Mouse (Mus musculus) kidney, embryonic 14.5 days (tissue): ENCODE results near the gene Skint8. TPM values are rescaled to one million over a fixed set of nuclear protein-coding genes. Genes with fewer than 3 reads are reported as not detected.
"Not testable (repeated sequence)": the region's sequence is repeated elsewhere in the genome, so short reads cannot be mapped to it uniquely, and the experiment has no call there.

ENCODE experiments used
- ATAC-seq: fragments of 200-750 bp; cut with Nextera tagmentation; 2 replicates; pipeline ENCODE4 v1.8.0; 2017; ENCODE audit warnings: moderate number of reproducible peaks, mild to moderate bottlenecking, moderate TSS enrichment, moderate library complexity; ENCODE audit not compliant: low FRiP score, low TSS enrichment
- H3K27ac ChIP-seq: fragments of 300-500 bp; sonication (generic); 2 replicates; pipeline ENCODE4 v1.5.1; 2014; ENCODE audit warnings: low read depth, mild to moderate bottlenecking, low read length, moderate library complexity, mixed read lengths
- H3K27me3 ChIP-seq: fragments of 300-500 bp; sonication (generic); 2 replicates; pipeline ENCODE4 v1.6.1; 2014; ENCODE audit warnings: mild to moderate bottlenecking, low read length; ENCODE audit not compliant: control insufficient read depth, insufficient read depth
- H3K36me3 ChIP-seq: fragments of 300-500 bp; sonication (generic); 2 replicates; pipeline ENCODE4 v1.6.1; 2014; ENCODE audit warnings: low read length, mixed read lengths; ENCODE audit not compliant: control insufficient read depth, insufficient read depth
- H3K4me1 ChIP-seq: fragments of 300-500 bp; sonication (generic); 2 replicates; pipeline ENCODE4 v1.6.1; 2014; ENCODE audit warnings: low read length, mixed read lengths; ENCODE audit not compliant: control insufficient read depth, insufficient read depth
- H3K4me2 ChIP-seq: fragments of 300-500 bp; sonication (generic); replicated peaks from 2 replicates; pipeline ENCODE4 v1.6.1; 2014; ENCODE audit warnings: low read depth, mild to moderate bottlenecking, low read length
- H3K4me3 ChIP-seq: fragments of 300-500 bp; sonication (generic); 2 replicates; pipeline ENCODE4 v1.5.1; 2014; ENCODE audit warnings: mild to moderate bottlenecking, low read length
- H3K9ac ChIP-seq: fragments of 300-500 bp; sonication (generic); 2 replicates; pipeline ENCODE4 v1.6.1; 2014; ENCODE audit warnings: low read depth, mild to moderate bottlenecking, low read length, moderate library complexity
- H3K9me3 ChIP-seq: fragments of 300-500 bp; sonication (generic); 2 replicates; pipeline ENCODE4 v1.6.1; 2016; ENCODE audit warnings: low read length; ENCODE audit not compliant: control insufficient read depth
- WGBS: fragments of 180-500 bp; shearing (Covaris S2); extraction: QIAGEN DNeasy Blood & Tissue Kit; methylation state at CpG from one replicate; pipeline ENCODE4 v1.1.7; 2014; 5-methylcytosine and 5-hydroxymethylcytosine counted together
- polyA plus RNA-seq: library from polyadenylated mRNA; unstranded; fragments of >200 nt; fragmentation: Nextera tagmentation; extraction: Ambion mirVana; gene quantifications from 2 replicates; pipeline ENCODE4 v1.2.1, GENCODE M21; 2014

Gene Skint8
- polyA plus RNA-seq = not detected in 2 replicates

DNA sequence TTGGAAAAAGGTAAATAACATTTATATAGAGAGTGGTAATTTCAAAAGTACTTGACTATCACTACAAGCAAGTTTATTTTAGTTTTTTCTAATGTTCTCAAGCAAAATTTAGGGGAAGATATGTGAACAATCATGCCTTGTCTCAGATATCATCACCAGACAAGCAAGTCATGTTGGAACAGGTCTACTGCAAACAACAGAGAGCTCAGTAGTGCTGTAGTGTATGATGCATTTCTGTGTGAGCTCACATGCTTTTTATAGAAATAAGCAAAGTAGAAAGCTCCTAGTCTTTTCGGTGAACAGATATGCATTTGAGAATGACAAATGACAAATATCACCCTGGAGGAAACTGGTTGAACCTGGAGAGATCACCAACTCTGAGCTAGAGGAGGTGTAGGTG is at the start of gene Skint8:
TSS of gene Skint8 (plus strand) at position 301 of the 400 bp plus-strand sequence.
- WGBS = 89% methylated on average over 1 of the region's 1 CpGs
- no peaks in the 10 kb centered on the region for H3K36me3 ChIP-seq
- no peak for ATAC-seq
- H3K4me2 ChIP-seq = no peak within 1 kb of the TSS
- H3K27me3 ChIP-seq = no peaks in the 10 kb centered on the region
- no peak within 1 kb of the TSS for H3K27ac ChIP-seq
- H3K9me3 ChIP-seq = no peaks in the 10 kb centered on the region
- no peak within 1 kb of the TSS for H3K4me3 ChIP-seq
- no peaks in the 10 kb centered on the region for H3K4me1 ChIP-seq
- H3K9ac ChIP-seq = no peak within 1 kb of the TSS

DNA sequence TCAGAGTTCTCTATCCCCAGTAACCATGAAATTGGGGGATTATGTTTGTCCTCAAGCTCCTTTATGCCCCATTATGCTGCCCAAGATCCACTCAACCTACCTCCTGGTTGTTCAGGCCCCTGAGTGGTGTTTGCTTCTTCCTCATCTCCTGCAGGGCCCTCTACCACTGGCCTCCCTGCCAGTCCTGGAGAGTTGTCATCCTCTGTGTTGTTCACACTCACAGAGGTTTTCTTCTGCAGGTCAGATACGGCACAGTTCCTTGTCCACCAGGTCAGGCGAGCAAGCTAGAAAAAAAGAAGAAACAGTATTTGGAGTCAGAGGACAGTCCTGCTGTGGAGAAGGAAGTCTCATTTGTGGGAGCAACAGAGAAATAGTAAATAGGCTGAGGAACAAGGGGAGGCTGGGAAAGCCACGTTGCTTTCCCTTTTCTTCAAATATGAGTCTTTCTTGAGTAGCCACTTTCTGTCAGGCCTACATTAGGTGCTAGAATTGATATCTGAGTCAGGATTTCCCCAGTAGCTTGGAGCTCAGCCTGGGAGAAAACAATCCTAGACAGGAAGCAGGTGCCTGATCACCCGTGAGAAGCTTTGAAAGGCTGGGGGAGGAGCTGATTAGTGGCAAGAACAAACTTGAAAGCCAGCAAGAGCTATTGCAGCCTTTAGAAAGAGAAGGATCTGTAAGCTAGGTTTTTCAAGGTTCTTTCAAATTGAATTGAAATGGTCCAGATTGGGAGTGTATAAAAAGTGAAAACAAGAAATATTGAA is 38.9 kb upstream of the Skint8 start:
- no peaks in the 10 kb centered on the region for H3K9me3 ChIP-seq
- H3K27ac ChIP-seq = no peak overlapping the region
- no peak overlapping the region for H3K4me3 ChIP-seq
- no peaks in the 10 kb centered on the region for H3K36me3 ChIP-seq
- WGBS = 36% methylated on average over 4 of the region's 4 CpGs
- no peak overlapping the region for H3K4me2 ChIP-seq
- ATAC-seq = no peak
- H3K27me3 ChIP-seq = no peaks in the 10 kb centered on the region
- H3K4me1 ChIP-seq = peaks cover 6% of the 10 kb centered on the region; the same call in 1 of the 2 replicates
- no peak overlapping the region for H3K9ac ChIP-seq

DNA sequence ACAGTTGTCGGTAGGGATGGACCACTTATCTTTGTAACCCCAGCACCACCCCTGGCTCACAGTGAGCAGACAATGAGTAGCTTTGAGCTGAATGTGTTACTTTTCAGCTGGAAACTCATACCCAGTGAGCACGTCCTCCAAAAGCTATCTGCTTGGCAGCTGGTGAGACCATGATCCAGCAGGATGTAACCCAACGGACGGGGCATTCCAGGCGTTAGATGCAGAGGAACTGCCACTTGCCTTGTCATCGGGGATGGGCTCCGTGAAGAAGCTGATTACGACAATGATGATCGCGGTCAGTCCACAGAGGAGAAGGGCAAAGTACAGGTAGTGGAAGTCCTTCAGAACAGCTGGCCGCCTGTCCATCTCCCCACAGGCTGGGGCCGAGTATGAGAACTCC is 35.6 kb upstream of the Skint8 start:
- Histone ChIP-seq H3K4me3 (no peak overlapping the region), H3K4me2 (no peak overlapping the region), H3K4me1 (peaks cover 9% of the 10 kb centered on the region; the same call in 1 of the 2 replicates), H3K27ac (no peak overlapping the region), H3K36me3 (no peaks in the 10 kb centered on the region), H3K9ac (no peak overlapping the region), H3K9me3 (no peaks in the 10 kb centered on the region), H3K27me3 (no peaks in the 10 kb centered on the region)
- WGBS = 88% methylated on average over 12 of the region's 12 CpGs
- no peak for ATAC-seq

DNA sequence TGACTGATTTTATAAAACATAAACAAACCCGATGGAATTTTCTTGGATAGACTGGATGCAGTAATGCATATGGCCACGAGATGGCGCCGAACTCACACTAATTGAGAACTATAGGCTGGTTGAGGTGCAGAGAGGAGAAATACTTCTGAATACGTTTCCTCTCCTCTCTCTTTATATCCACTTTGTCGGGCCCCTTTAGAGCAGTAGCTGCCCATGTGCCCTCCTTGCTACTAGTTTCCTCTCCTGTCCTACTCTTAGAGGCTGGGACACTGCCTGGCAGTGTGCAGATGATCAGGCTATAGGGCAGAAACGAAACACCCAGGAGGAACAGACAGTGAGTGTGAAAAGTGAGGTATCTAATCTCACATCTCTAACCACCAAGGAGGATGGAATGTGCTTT is 33.2 kb upstream of the Skint8 start:
- H3K4me1 ChIP-seq = 0 out of 2 replicates have a peak, but pooled peaks cover 3% of the 10 kb centered on the region
- H3K9ac ChIP-seq = no peak overlapping the region
- ATAC-seq = peak; percentile 81
- H3K36me3 ChIP-seq = no peaks in the 10 kb centered on the region
- no peaks in the 10 kb centered on the region for H3K9me3 ChIP-seq
- H3K27me3 ChIP-seq = no peaks in the 10 kb centered on the region
- H3K4me3 ChIP-seq = no peak overlapping the region
- H3K27ac ChIP-seq = no peak overlapping the region
- peak overlapping the region; percentile 24; the same call in 1 of the 2 replicates for H3K4me2 ChIP-seq
- WGBS = 9% methylated on average over 7 of the region's 7 CpGs

DNA sequence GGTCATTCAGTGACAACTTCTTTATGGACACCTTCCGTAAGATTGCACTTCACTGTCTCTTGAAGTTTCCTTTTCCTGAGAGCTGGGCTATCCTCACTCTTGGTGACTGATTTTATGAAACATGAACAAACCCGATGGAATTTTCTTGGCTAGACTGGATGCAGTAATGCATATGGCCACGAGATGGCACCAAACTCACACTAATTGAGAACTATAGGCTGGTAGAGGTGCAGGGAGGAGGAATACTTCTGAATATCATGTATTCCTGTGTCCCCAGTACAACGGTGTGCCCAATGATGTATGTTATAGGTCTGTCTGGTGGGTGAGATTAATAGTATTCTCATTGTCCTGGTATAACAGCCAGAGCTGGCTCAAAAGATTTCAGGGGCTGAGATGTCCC is 32.6 kb upstream of the Skint8 start:
- no peak overlapping the region for H3K4me2 ChIP-seq
- H3K36me3 ChIP-seq = no peaks in the 10 kb centered on the region
- H3K9me3 ChIP-seq = no peaks in the 10 kb centered on the region
- 17% methylated on average over 4 of the region's 4 CpGs for WGBS
- H3K27me3 ChIP-seq = no peaks in the 10 kb centered on the region
- H3K9ac ChIP-seq = no peak overlapping the region
- 0 out of 2 replicates have a peak, but pooled peaks cover 3% of the 10 kb centered on the region for H3K4me1 ChIP-seq
- peak; percentile 88 for ATAC-seq
- no peak overlapping the region for H3K4me3 ChIP-seq
- no peak overlapping the region for H3K27ac ChIP-seq

DNA sequence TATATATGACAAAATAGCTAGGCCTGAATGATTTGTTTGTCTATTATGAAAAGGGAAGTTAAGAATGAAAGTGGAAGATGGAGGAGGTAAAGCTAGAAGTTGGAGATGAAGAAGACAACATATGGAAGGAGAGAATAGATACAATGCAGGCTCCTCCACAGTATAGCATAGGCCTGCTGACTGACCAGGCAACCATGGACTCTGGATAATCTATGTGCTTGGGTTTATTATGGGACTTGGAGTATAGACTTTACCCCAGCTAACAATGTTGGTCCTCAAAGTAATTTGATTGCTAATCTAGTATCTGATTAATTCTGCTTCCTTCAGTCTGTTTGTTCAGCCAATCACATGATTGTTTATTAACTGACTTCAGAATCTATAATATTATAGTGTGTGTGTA is 27.1 kb upstream of the Skint8 start:
- no peak for ATAC-seq
- Histone ChIP-seq H3K4me2 (no peak overlapping the region), H3K4me3 (no peak overlapping the region), H3K4me1 (no peaks in the 10 kb centered on the region), H3K27ac (no peak overlapping the region), H3K36me3 (no peaks in the 10 kb centered on the region), H3K9ac (no peak overlapping the region), H3K9me3 (no peaks in the 10 kb centered on the region), H3K27me3 (no peaks in the 10 kb centered on the region)

DNA sequence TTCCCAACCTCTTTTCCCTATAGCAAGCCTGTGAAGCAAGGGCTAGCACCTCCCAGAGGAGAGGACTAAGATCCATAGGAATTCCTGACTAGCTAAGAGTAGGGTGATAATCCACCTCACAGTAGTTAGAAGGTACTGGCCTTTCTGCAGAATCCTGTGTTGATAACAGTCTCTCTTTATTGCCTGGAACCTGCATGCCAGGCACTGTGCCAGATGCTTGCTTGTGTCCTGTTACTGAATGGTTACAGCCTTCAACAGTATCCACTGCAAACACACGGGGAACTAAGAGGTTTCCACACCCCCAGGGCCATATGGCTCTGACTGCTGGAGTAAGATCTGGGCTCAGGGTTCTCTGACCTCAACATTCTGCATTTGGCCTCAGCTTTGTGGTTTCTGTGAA is 21.4 kb upstream of the Skint8 start:
- no peaks in the 10 kb centered on the region for H3K9me3 ChIP-seq
- no peaks in the 10 kb centered on the region for H3K27me3 ChIP-seq
- no peak overlapping the region for H3K27ac ChIP-seq
- H3K4me1 ChIP-seq = no peaks in the 10 kb centered on the region
- no peak overlapping the region for H3K4me3 ChIP-seq
- no peak overlapping the region for H3K4me2 ChIP-seq
- no peaks in the 10 kb centered on the region for H3K36me3 ChIP-seq
- 20% methylated on average over 1 of the region's 1 CpGs for WGBS
- H3K9ac ChIP-seq = no peak overlapping the region
- no peak for ATAC-seq

DNA sequence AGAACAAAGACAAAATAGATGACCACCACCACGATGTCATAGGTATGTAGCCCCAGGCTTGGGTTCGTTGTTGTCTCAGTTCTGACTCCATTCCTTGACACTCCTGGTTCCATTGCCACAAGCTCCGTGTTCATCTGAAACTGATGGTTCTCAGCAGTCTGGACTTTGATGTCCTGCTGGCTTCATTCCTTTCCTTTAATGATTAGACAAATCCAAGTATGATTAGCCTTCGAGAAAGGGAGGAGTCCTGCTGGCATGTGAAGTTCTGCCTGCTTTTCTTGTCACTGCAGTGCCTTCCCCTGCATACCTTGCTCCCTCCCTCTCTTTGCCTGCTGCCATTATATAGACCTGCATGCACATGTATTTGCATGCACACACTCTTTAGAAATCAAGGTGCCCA is 20.6 kb upstream of the Skint8 start:
- H3K4me3 ChIP-seq = no peak overlapping the region
- WGBS = 62% methylated on average over 4 of the region's 4 CpGs
- no peaks in the 10 kb centered on the region for H3K4me1 ChIP-seq
- no peak overlapping the region for H3K27ac ChIP-seq
- H3K36me3 ChIP-seq = no peaks in the 10 kb centered on the region
- no peaks in the 10 kb centered on the region for H3K9me3 ChIP-seq
- no peaks in the 10 kb centered on the region for H3K27me3 ChIP-seq
- no peak overlapping the region for H3K4me2 ChIP-seq
- no peak overlapping the region for H3K9ac ChIP-seq
- peak; percentile 57; the same call in 1 of the 2 replicates for ATAC-seq

DNA sequence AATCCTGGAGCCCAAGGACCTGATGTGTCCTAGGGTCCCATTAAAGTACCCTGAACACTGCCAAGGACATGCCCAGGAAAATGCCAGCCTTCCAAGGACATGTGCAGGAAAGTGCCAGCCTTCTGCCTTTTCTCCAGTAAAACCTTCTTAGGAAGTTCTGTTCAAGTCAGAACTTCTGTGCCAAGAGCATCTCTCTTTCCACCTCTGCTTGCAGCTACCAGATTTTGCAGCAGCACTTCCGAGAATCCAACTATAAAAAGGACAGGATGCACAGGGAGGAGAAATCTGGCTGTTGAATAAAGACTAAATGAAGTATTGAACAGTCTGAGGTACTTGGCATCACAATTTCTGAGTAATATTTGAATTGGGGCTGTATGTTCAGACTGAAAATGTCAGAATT is 18.7 kb upstream of the Skint8 start:
- not testable (repeated sequence) for H3K9ac ChIP-seq, H3K4me2 ChIP-seq, H3K9me3 ChIP-seq, H3K36me3 ChIP-seq, H3K4me3 ChIP-seq, H3K27me3 ChIP-seq, H3K4me1 ChIP-seq, ATAC-seq, H3K27ac ChIP-seq
- 86% methylated on average over 1 of the region's 1 CpGs for WGBS
